ENCODE assay signal across 21 mouse cellular contexts in genomic region chr6:115292621-115293020, GRCm38 (mm10). TPM values are rescaled to one million over a fixed set of nuclear protein-coding genes. Genes with fewer than 3 reads are reported as not detected.
DNase-seq lines count a peak whose midpoint lies in the region; ATAC-seq and TF ChIP-seq lines count a peak whose summit lies in the region.
"Had no signal": no experiment of that assay in that cellular context is flagged by ENCODE, and none has a peak within 500 bp of the region (broad histone marks: within the 10 kb centered on the region; RNA-seq: fewer than 3 reads in every experiment).

No protein-coding gene starts in this region.

- 0 out of 2 replicates have a peak, but pooled peaks cover 2% of the 10 kb centered on the region for H3K27me3 ChIP-seq in heart, embryonic 16.5 days (ENCODE audit: control insufficient read depth, insufficient read depth, low read length)
- H3K27me3 ChIP-seq in stomach, postnatal 0 days (ENCODE audit: control insufficient read depth, insufficient read depth, low read length): no peaks in the 10 kb centered on the region
- H3K27me3 ChIP-seq: hindbrain, embryonic 13.5 days; limb, embryonic 12.5 days; midbrain, embryonic 15.5 days had no signal

- DNase-seq in adrenal gland, adult (ENCODE audit: inconsistent age in 2 of 2, low spot score in 1 of 2): peak; percentile 36 to 64
- DNase-seq in adrenal gland, adult 18-20 months (ENCODE audit: low spot score in 2 of 2): no peak
- no peak for DNase-seq in heart, postnatal 14 days
- DNase-seq in retina, postnatal 1 day: peak; percentile 4
- no peak for DNase-seq in retina, embryonic 14.5 days (ENCODE audit: low spot score)
- no peak for DNase-seq in stomach, postnatal 0 days (ENCODE audit: low spot score)
- DNase-seq in cerebellum, adult 11 months: no peak
- DNase-seq: cerebellum, adult 18-20 months; cerebellum, postnatal 36 days; kidney, postnatal 10 days; thymus, postnatal 4 days had no signal

- no peak overlapping the region for H3K9ac ChIP-seq in heart, embryonic 16.5 days (ENCODE audit: low read length)
- no peak overlapping the region for H3K9ac ChIP-seq in stomach, postnatal 0 days (ENCODE audit: low read length)
- H3K9ac ChIP-seq: hindbrain, embryonic 13.5 days; limb, embryonic 12.5 days; liver, embryonic 14.5 days; midbrain, embryonic 15.5 days had no signal

- TF ChIP-seq EP300 in stomach, postnatal 0 days (optimal IDR thresholded peaks at IDR 0.05): no peak

- no peak overlapping the region for H3K4me3 ChIP-seq in heart, embryonic 16.5 days (ENCODE audit: low read length)
- no peak overlapping the region for H3K4me3 ChIP-seq in stomach, postnatal 0 days (ENCODE audit: low read depth, low read length)
- H3K4me3 ChIP-seq: embryonic facial prominence, embryonic 10.5 days; hindbrain, embryonic 13.5 days; limb, embryonic 12.5 days; midbrain, embryonic 15.5 days had no signal

- no peaks in the 10 kb centered on the region for H3K9me3 ChIP-seq in heart, embryonic 16.5 days (replicated peaks; ENCODE audit: control insufficient read depth, low read length)
- H3K9me3 ChIP-seq in stomach, postnatal 0 days (ENCODE audit: control insufficient read depth, low read length): no peaks in the 10 kb centered on the region
- H3K9me3 ChIP-seq: embryonic facial prominence, embryonic 10.5 days; hindbrain, embryonic 13.5 days; limb, embryonic 12.5 days; midbrain, embryonic 15.5 days had no signal

- intact Hi-C loops in heart, postnatal 14 days (cut with DNase I): no loop called here

- WGBS in heart, embryonic 16.5 days: 37% methylated on average over 6 of the region's 6 CpGs
- WGBS in stomach, postnatal 0 days: 44% methylated on average over 6 of the region's 6 CpGs

- peak overlapping the region; percentile 25; the same call in 1 of the 2 replicates for H3K4me2 ChIP-seq in heart, embryonic 16.5 days (ENCODE audit: low read depth, low read length)
- H3K4me2 ChIP-seq in stomach, postnatal 0 days (replicated peaks; ENCODE audit: low read depth): no peak overlapping the region
- H3K4me2 ChIP-seq: hindbrain, embryonic 13.5 days; limb, embryonic 12.5 days; midbrain, embryonic 15.5 days had no signal

- ATAC-seq in heart, embryonic 16.5 days (replicated peaks; ENCODE audit: extremely low read depth, insufficient read depth, low FRiP score): no peak
- peak; percentile 24; the same call in 1 of the 2 replicates for ATAC-seq in stomach, postnatal 0 days (ENCODE audit: low FRiP score, low TSS enrichment)
- ATAC-seq: forebrain, embryonic 14.5 days; intestine, postnatal 0 days; midbrain, embryonic 15.5 days had no signal

- no peaks in the 10 kb centered on the region for H3K36me3 ChIP-seq in heart, embryonic 16.5 days (ENCODE audit: control insufficient read depth, insufficient read depth)
- no peaks in the 10 kb centered on the region for H3K36me3 ChIP-seq in stomach, postnatal 0 days (ENCODE audit: control insufficient read depth, insufficient read depth, low read length)
- H3K36me3 ChIP-seq: embryonic facial prominence, embryonic 10.5 days; hindbrain, embryonic 13.5 days; limb, embryonic 12.5 days; midbrain, embryonic 15.5 days had no signal

- peaks cover 4% of the 10 kb centered on the region; the same call in 1 of the 2 replicates for H3K4me1 ChIP-seq in heart, embryonic 16.5 days (ENCODE audit: control insufficient read depth, insufficient read depth, low read length)
- no peaks in the 10 kb centered on the region for H3K4me1 ChIP-seq in stomach, postnatal 0 days (replicated peaks; ENCODE audit: control insufficient read depth, insufficient read depth)
- H3K4me1 ChIP-seq: hindbrain, embryonic 13.5 days; limb, embryonic 12.5 days; midbrain, embryonic 15.5 days had no signal

- TF ChIP-seq CTCF in stomach, postnatal 0 days (IDR thresholded peaks at IDR 0.05; ENCODE audit: low read depth): no peak

- no peak overlapping the region for H3K27ac ChIP-seq in heart, embryonic 16.5 days (ENCODE audit: low read length)
- no peak overlapping the region for H3K27ac ChIP-seq in stomach, postnatal 0 days (replicated peaks)
- H3K27ac ChIP-seq: embryonic facial prominence, embryonic 10.5 days; hindbrain, embryonic 13.5 days; limb, embryonic 12.5 days; liver, embryonic 14.5 days; midbrain, embryonic 15.5 days had no signal

RNA-seq across cellular contexts. Expression of gene Timp4, which starts 40.6 kb away (rescaled TPM):
- 10 to 100 TPM in 1 of 2 experiments, 1 to 10 TPM in 1; 2.6 to 11.3 TPM for total RNA-seq in adrenal gland, adult 18-20 months (2021)
- 1.1 and 1.3 TPM in 2 replicates for polyA plus RNA-seq in heart, embryonic 16.5 days (2015; fragmentation: Nextera tagmentation; extraction: Ambion mirVana)
- total RNA-seq in heart, postnatal 14 days (2021): 10 to 100 TPM; 27.9 to 29.4 TPM
- 1.0 and 1.9 TPM in 2 replicates for polyA plus RNA-seq in stomach, postnatal 0 days (2015; fragmentation: Nextera tagmentation; extraction: Ambion mirVana)
- total RNA-seq: MEL; neutrophil, adult 5-6 weeks had no signal
- polyA plus RNA-seq: liver, embryonic 14.5 days had no signal

Comparison
In these comparisons a context has a peak if more than half of its experiments do, and no peak if none do; other contexts are left out.
1. DNase-seq: peak in adrenal gland, adult (2 of 2) and retina, postnatal 1 day (single experiment); none in adrenal gland, adult 18-20 months (0 of 2), heart, postnatal 14 days (0 of 2), retina, embryonic 14.5 days (single experiment), stomach, postnatal 0 days (single experiment) and cerebellum, adult 11 months (single experiment).